Mouse (Mus musculus): ENCODE measurements at regions not wholly inside any gene's neighbourhood (a gene's known extent, or its start where the extent isn't known, plus 50 kb on each side); places are given as distances from the start of the nearest gene placed in this dataset.
"Not testable (repeated sequence)": the region's sequence is repeated elsewhere in the genome, so short reads cannot be mapped to it uniquely, and the experiment has no call there.

GRCm38 (mm10) chr2:78533881-78534280, 334.0 kb upstream of the Ube2e3 start:
- H3K36me3 ChIP-seq (replicated peaks in 1 of 2; ENCODE audit: control insufficient read depth in 1 of 2, insufficient read depth in 1 of 2, low read length in 1 of 2); H3K27me3 ChIP-seq (replicated peaks); H3K4me2 ChIP-seq (ENCODE audit: insufficient read depth, low read depth, poor library complexity, severe bottlenecking); H3K27ac ChIP-seq (ENCODE audit: insufficient read depth, low read depth); H3K4me1 ChIP-seq (ENCODE audit: control insufficient read depth in 1 of 2, insufficient read depth in 2 of 2); H3K9me3 ChIP-seq (replicated peaks; ENCODE audit: low read length); H3K79me2 ChIP-seq (replicated peaks; ENCODE audit: control insufficient read depth, extremely low read depth, insufficient read depth, poor library complexity, severe bottlenecking); in situ Hi-C loops (cut with MboI; ENCODE audit: low pct_ligation_motif_present, low pct_unique_long_range_greater_than_20kb, low sequenced_read_pairs); dilution Hi-C loops (cut with MboI; ENCODE audit: extremely low pct_ligation_motif_present, extremely low pct_unique_long_range_greater_than_20kb, low sequenced_read_pairs); H3K9ac ChIP-seq (ENCODE audit: insufficient read depth, low read depth); H3K4me3 ChIP-seq (replicated peaks in 1 of 3; ENCODE audit: low read depth in 2 of 3, low read length in 2 of 3, poor library complexity in 1 of 3): not testable (repeated sequence)
- TF ChIP-seq RCOR1 (conservative IDR thresholded peaks at IDR 0.05; ENCODE audit: low read depth, low read length) (peak; percentile 56; the same call in 1 of the 2 replicates), MAX (IDR thresholded peaks at IDR 0.05; ENCODE audit: low read length) (0 out of 2 replicates have a peak, but pooled peaks have one; percentile 21), IRF4 (IDR thresholded peaks at IDR 0.05; ENCODE audit: low read depth, low read length) (peak; percentile 87), ETS1 (conservative IDR thresholded peaks at IDR 0.05; ENCODE audit: low read depth, low read length) (peak; percentile 96)
- DNase-seq (ENCODE audit: extremely low read depth), result peak; percentile 24

DNA sequence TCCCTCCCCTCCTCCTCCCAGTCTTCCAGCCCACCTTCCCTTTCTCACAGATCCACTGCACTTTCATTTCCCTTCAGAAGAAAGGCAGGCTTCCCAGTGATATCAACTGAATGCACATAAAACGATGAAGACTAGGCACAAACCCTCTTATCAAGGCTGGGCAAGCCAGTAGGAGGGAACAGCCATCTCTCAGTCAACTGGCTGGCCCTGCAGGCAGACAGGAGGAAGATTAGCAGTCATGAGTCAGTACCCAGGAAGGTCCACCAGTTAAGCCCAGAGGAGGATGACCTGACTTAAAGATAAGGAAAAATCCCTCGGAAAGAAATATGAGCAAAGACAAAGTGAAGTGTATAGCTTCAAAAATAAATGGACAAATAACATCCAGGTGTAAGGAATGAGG, 337.4 kb upstream of the Ube2e3 start:
- dilution Hi-C loops (cut with MboI; ENCODE audit: extremely low pct_ligation_motif_present, extremely low pct_unique_long_range_greater_than_20kb, low sequenced_read_pairs), result no loop called here
- no peak overlapping the region for H3K27ac ChIP-seq (ENCODE audit: insufficient read depth, low read depth)
- H3K27me3 ChIP-seq (replicated peaks), result no peaks in the 10 kb centered on the region
- no peak for DNase-seq (ENCODE audit: extremely low read depth)
- H3K4me2 ChIP-seq (ENCODE audit: insufficient read depth, low read depth, poor library complexity, severe bottlenecking), result no peak overlapping the region
- no peaks in the 10 kb centered on the region for H3K79me2 ChIP-seq (replicated peaks; ENCODE audit: control insufficient read depth, extremely low read depth, insufficient read depth, poor library complexity, severe bottlenecking)
- no peak overlapping the region for H3K9ac ChIP-seq (ENCODE audit: insufficient read depth, low read depth)
- in situ Hi-C loops (cut with MboI; ENCODE audit: low pct_ligation_motif_present, low pct_unique_long_range_greater_than_20kb, low sequenced_read_pairs), result no loop called here
- H3K4me3 ChIP-seq (replicated peaks in 1 of 3; ENCODE audit: low read depth in 2 of 3, low read length in 2 of 3, poor library complexity in 1 of 3), result no peak overlapping the region
- no peaks in the 10 kb centered on the region for H3K9me3 ChIP-seq (replicated peaks; ENCODE audit: low read length)
- H3K36me3 ChIP-seq (replicated peaks in 1 of 2; ENCODE audit: control insufficient read depth in 1 of 2, insufficient read depth in 1 of 2, low read length in 1 of 2), result no peaks in the 10 kb centered on the region
- TF ChIP-seq JUN (IDR thresholded peaks at IDR 0.05; ENCODE audit: insufficient read depth, low read depth, low read length), result no peak
- no peak for TF ChIP-seq MAZ (IDR thresholded peaks at IDR 0.05; ENCODE audit: low read depth, low read length)
- TF ChIP-seq MEF2A (IDR thresholded peaks at IDR 0.05; ENCODE audit: borderline replicate concordance, low read depth, low read length), result no peak
- no peak for TF ChIP-seq BHLHE40 (IDR thresholded peaks at IDR 0.05; ENCODE audit: low read depth, low read length)
- H3K4me1 ChIP-seq (ENCODE audit: control insufficient read depth in 1 of 2, insufficient read depth in 2 of 2), result no peaks in the 10 kb centered on the region

- Histone ChIP-seq H3K4me2 (ENCODE audit: insufficient read depth, low read depth, poor library complexity, severe bottlenecking) (no peak overlapping the region), H3K4me3 (replicated peaks in 1 of 3; ENCODE audit: low read depth in 2 of 3, low read length in 2 of 3, poor library complexity in 1 of 3) (no peak overlapping the region), H3K9ac (ENCODE audit: insufficient read depth, low read depth) (no peak overlapping the region), H3K36me3 (replicated peaks in 1 of 2; ENCODE audit: control insufficient read depth in 1 of 2, insufficient read depth in 1 of 2, low read length in 1 of 2) (no peaks in the 10 kb centered on the region), H3K9me3 (replicated peaks; ENCODE audit: low read length) (no peaks in the 10 kb centered on the region), H3K79me2 (replicated peaks; ENCODE audit: control insufficient read depth, extremely low read depth, insufficient read depth, poor library complexity, severe bottlenecking) (no peaks in the 10 kb centered on the region), H3K4me1 (ENCODE audit: control insufficient read depth in 1 of 2, insufficient read depth in 2 of 2) (no peaks in the 10 kb centered on the region), H3K27me3 (replicated peaks) (no peaks in the 10 kb centered on the region), H3K27ac (ENCODE audit: insufficient read depth, low read depth) (no peak overlapping the region)
- TF ChIP-seq TBP (conservative IDR thresholded peaks at IDR 0.05; ENCODE audit: low read depth, low read length) (no peak), RAD21 (IDR thresholded peaks at IDR 0.05; ENCODE audit: low read depth, low read length) (no peak), GABPA (IDR thresholded peaks at IDR 0.05; ENCODE audit: insufficient replicate concordance, low read depth, low read length) (no peak), USF2 (conservative IDR thresholded peaks at IDR 0.05; ENCODE audit: low read depth, low read length) (no peak), CHD2 (IDR thresholded peaks at IDR 0.05; ENCODE audit: low read length) (no peak), KAT2A (IDR thresholded peaks at IDR 0.05; ENCODE audit: insufficient replicate concordance, low read length) (no peak), ZC3H11A (IDR thresholded peaks at IDR 0.05; ENCODE audit: low read depth, low read length) (no peak)
- in situ Hi-C loops (cut with MboI; ENCODE audit: low pct_ligation_motif_present, low pct_unique_long_range_greater_than_20kb, low sequenced_read_pairs), result no loop called here
- no peak for DNase-seq (ENCODE audit: extremely low read depth)
- dilution Hi-C loops (cut with MboI; ENCODE audit: extremely low pct_ligation_motif_present, extremely low pct_unique_long_range_greater_than_20kb, low sequenced_read_pairs), result no loop called here
Observed at GRCm38 (mm10) chr2:78520258-78521023, 347.5 kb upstream of the Ube2e3 start.
